Mouse (Mus musculus) ES-E14 (cell line): ENCODE measurements at regions not wholly inside any gene's neighbourhood (a gene's known extent, or its start where the extent isn't known, plus 50 kb on each side); places are given as distances from the start of the nearest gene placed in this dataset.

Source experiments
- DNase-seq: peaks from one replicate; pipeline ENCODE4 v3.0.0-alpha.2; 2013; ENCODE audit warnings: low read depth, low spot score
- H3K27ac ChIP-seq: 2 replicates; pipeline ENCODE4 v1.5.1; 2012; ENCODE audit warnings: low read depth, mild to moderate bottlenecking, low read length, moderate library complexity, mixed read lengths; ENCODE audit not compliant: poor library complexity, insufficient read depth, severe bottlenecking
- H3K36me3 ChIP-seq: 2 replicates; pipeline ENCODE4 v1.6.1; 2012; ENCODE audit warnings: mild to moderate bottlenecking, low read length, moderate library complexity, mixed read lengths; ENCODE audit not compliant: control insufficient read depth, poor library complexity, insufficient read depth, severe bottlenecking
- H3K4me1 ChIP-seq, 2 experiments: fragments of 150-350 bp in 1 of 2; sonication (generic) in 1 of 2; 2 replicates each; pipeline ENCODE4 v1.6.1; 2012; ENCODE audit warnings: low read length in 2 of 2, mild to moderate bottlenecking in 1 of 2, mixed read lengths in 1 of 2; ENCODE audit not compliant: control insufficient read depth in 2 of 2, insufficient read depth in 2 of 2, poor library complexity in 1 of 2
- H3K4me3 ChIP-seq, 2 experiments: fragments of 150-350 bp in 1 of 2; sonication (generic) in 1 of 2; 2 replicates each; pipeline ENCODE4 v1.5.1; 2012; ENCODE audit warnings: low read length in 2 of 2, low read depth in 1 of 2, mild to moderate bottlenecking in 1 of 2, mixed read lengths in 1 of 2; ENCODE audit not compliant: insufficient read depth in 1 of 2, poor library complexity in 1 of 2, severe bottlenecking in 1 of 2
- H3K9ac ChIP-seq: 2 replicates; pipeline ENCODE4 v1.6.1; 2012; ENCODE audit warnings: low read depth, mild to moderate bottlenecking, low read length, mixed read lengths; ENCODE audit not compliant: poor library complexity, insufficient read depth, severe bottlenecking
- H3K9me3 ChIP-seq: fragments of 150-350 bp; sonication (generic); 2 replicates; pipeline ENCODE4 v1.6.1; 2012; ENCODE audit warnings: low read depth, mild to moderate bottlenecking, low read length; ENCODE audit not compliant: control insufficient read depth, insufficient read depth
- CHD2 ChIP-seq: IDR thresholded peaks from 2 replicates; pipeline ENCODE4 v1.6.1; 2014; ENCODE audit warnings: mild to moderate bottlenecking, low read depth, low read length, inconsistent platforms
- HCFC1 ChIP-seq: IDR thresholded peaks from 2 replicates; pipeline ENCODE4 v1.6.1; 2012; ENCODE audit warnings: low read length, inconsistent platforms, borderline replicate concordance; ENCODE audit not compliant: insufficient read depth
- MAFK ChIP-seq: IDR thresholded peaks from 2 replicates; pipeline ENCODE4 v1.6.1; 2014; ENCODE audit warnings: mild to moderate bottlenecking, low read depth, low read length, inconsistent platforms; ENCODE audit not compliant: insufficient read depth
- ZC3H11A ChIP-seq: IDR thresholded peaks from 2 replicates; pipeline ENCODE4 v1.6.1; 2012; ENCODE audit warnings: low read depth, mild to moderate bottlenecking, inconsistent platforms, low read length, borderline replicate concordance
- ZNF384 ChIP-seq: IDR thresholded peaks from 2 replicates; pipeline ENCODE4 v1.6.1; 2012; ENCODE audit warnings: low read depth, low read length, inconsistent platforms
- in situ Hi-C, 2 experiments: fragments of 600-800 bp; cut with MboI; formaldehyde crosslinking; loops; one replicate each; pipeline ENCODE4 v1.15.1; 2025; ENCODE audit warnings: low sequenced_read_pairs in 2 of 2, inconsistent platforms in 1 of 2; ENCODE audit not compliant: unreplicated experiment in 2 of 2

DNA sequence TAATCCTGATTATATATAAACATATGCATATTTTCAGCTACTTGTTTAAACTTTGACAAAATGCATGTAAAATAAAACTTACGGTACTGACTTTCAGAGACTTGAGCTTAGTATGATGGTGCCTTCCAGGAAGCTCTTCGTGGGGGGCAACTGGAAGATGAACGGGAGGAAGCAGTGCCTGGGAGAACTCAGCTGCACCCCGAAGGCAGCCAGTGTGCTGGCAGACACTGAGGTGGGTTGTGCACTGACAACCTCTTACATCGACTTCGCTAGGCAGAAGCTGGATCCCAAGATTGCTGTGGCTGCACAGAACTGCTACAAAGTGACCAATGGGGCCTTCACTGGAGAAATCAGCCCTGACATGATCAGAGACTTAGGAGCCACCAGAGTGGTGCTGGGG, 61.5 kb upstream of the Prdm1 start:
- Histone ChIP-seq H3K4me1 (no peaks in the 10 kb centered on the region), H3K36me3 (no peaks in the 10 kb centered on the region), H3K4me3 (no peak overlapping the region), H3K9ac (no peak overlapping the region), H3K9me3 (no peaks in the 10 kb centered on the region), H3K27ac (no peak overlapping the region)
- in situ Hi-C loops = no loop called here
- TF ChIP-seq MAFK (no peak), HCFC1 (no peak), ZNF384 (no peak), ZC3H11A (no peak)
- no peak for DNase-seq

GRCm38 (mm10) chr10:44589352-44589751, 61.1 kb upstream of the Prdm1 start:
- Histone ChIP-seq H3K4me3 (no peak overlapping the region), H3K36me3 (no peaks in the 10 kb centered on the region), H3K9ac (no peak overlapping the region), H3K4me1 (no peaks in the 10 kb centered on the region), H3K27ac (no peak overlapping the region), H3K9me3 (no peaks in the 10 kb centered on the region)
- in situ Hi-C loops = no loop called here
- no peak for DNase-seq
- no peak for TF ChIP-seq ZC3H11A
- no peak for TF ChIP-seq MAFK
- no peak for TF ChIP-seq CHD2
- TF ChIP-seq HCFC1 = no peak
- TF ChIP-seq ZNF384 = no peak

- in situ Hi-C loops = no loop called here
- no peaks in the 10 kb centered on the region for H3K9me3 ChIP-seq
- H3K36me3 ChIP-seq = no peaks in the 10 kb centered on the region
- H3K4me3 ChIP-seq = no peak overlapping the region
- no peak for TF ChIP-seq CHD2
- TF ChIP-seq MAFK = no peak
- TF ChIP-seq ZNF384 = no peak
- no peak for TF ChIP-seq ZC3H11A
- TF ChIP-seq HCFC1 = no peak
- no peak overlapping the region for H3K9ac ChIP-seq
- no peaks in the 10 kb centered on the region for H3K4me1 ChIP-seq
- DNase-seq = no peak
- no peak overlapping the region for H3K27ac ChIP-seq
These were observed 54.4 kb upstream of the Prdm1 start for GRCm38 (mm10) chr10:44582736-44583135.
